Mouse (Mus musculus) spleen, postnatal 36 days (tissue): ENCODE results near the gene Grap2.
A peak's percentile ranks its signal among the peaks of the same experiment; 100 is the strongest.

Experiments used
- DNase-seq, 2 experiments: peaks; one replicate each; pipeline ENCODE4 v3.0.0; 2022; ENCODE audit warnings: low spot score in 2 of 2, mixed read lengths in 1 of 2

Gene Grap2

GRCm38 (mm10) chr15:80572291-80572690 lies at the start of gene Grap2:
Gene Grap2, plus strand, starts transcription at chr15:80572594.
- DNase-seq: peak; percentile 89 to 90

- no peak for DNase-seq
Measured at GRCm38 (mm10) chr15:80529955-80530869, 42.2 kb upstream of the Grap2 start.

GRCm38 (mm10) chr15:80531026-80531425 lies 41.4 kb upstream of the Grap2 start:
- no peak for DNase-seq

- no peak for DNase-seq
Measured at GRCm38 (mm10) chr15:80532281-80533072, 39.9 kb upstream of the Grap2 start.

GRCm38 (mm10) chr15:80533274-80533673 lies 39.1 kb upstream of the Grap2 start:
- no peak for DNase-seq

GRCm38 (mm10) chr15:80536051-80536450 lies 36.3 kb upstream of the Grap2 start:
- no peak for DNase-seq

GRCm38 (mm10) chr15:80538075-80538474 lies 34.3 kb upstream of the Grap2 start:
- DNase-seq: no peak

- peak; percentile 47 to 57 for DNase-seq
Measured at GRCm38 (mm10) chr15:80538671-80539340, 33.6 kb upstream of the Grap2 start.

- DNase-seq: peak; percentile 48 to 56
Measured at GRCm38 (mm10) chr15:80544115-80544514, 28.3 kb upstream of the Grap2 start.

- no peak for DNase-seq
Measured at GRCm38 (mm10) chr15:80545430-80545829, 27.0 kb upstream of the Grap2 start.

GRCm38 (mm10) chr15:80554860-80555822 lies 17.3 kb upstream of the Grap2 start:
- DNase-seq: peak in 1 of 2 experiments; percentile 25

- DNase-seq: no peak
Measured at GRCm38 (mm10) chr15:80556021-80556420, 16.4 kb upstream of the Grap2 start.

- no peak for DNase-seq
Measured at GRCm38 (mm10) chr15:80557745-80558144, 14.6 kb upstream of the Grap2 start.

- no peak for DNase-seq
Measured at GRCm38 (mm10) chr15:80559534-80559933, 12.9 kb upstream of the Grap2 start.

- no peak for DNase-seq
Measured at GRCm38 (mm10) chr15:80559978-80560377, 12.4 kb upstream of the Grap2 start.

GRCm38 (mm10) chr15:80560646-80561580 lies 11.5 kb upstream of the Grap2 start:
- DNase-seq: peak in 1 of 2 experiments; percentile 42

- DNase-seq: no peak
Measured at GRCm38 (mm10) chr15:80562446-80562845, 9.9 kb upstream of the Grap2 start.

- DNase-seq: no peak
Measured at GRCm38 (mm10) chr15:80563634-80564208, 8.7 kb upstream of the Grap2 start.

- DNase-seq: no peak
Measured at GRCm38 (mm10) chr15:80565106-80565665, 7.2 kb upstream of the Grap2 start, which contains the start of gene Enthd1. Gene Enthd1, minus strand, starts transcription at chr15:80565156.
